Mouse (Mus musculus): ENCODE data around the gene Crocc. TPM values are rescaled to one million over a fixed set of nuclear protein-coding genes. Genes with fewer than 3 reads are reported as not detected.
A peak's percentile ranks its signal among the peaks of the same experiment; 100 is the strongest.

Crocc gene
- total RNA-seq, 2 experiments from 2014 or later: 44.5 to 45.2 TPM

- intact Hi-C loops (cut with DNase I): loop anchor here (2.0 kb wide), 1 partner anchor 67 kb away; no protein-coding TSS in a partner anchor
- DNase-seq (ENCODE audit: extremely low spot score in 1 of 2, low spot score in 2 of 2): peak; percentile 64 to 85
Measured at GRCm38 (mm10) chr4:141031733-141032132, 28.6 kb downstream of the Crocc start.

GRCm38 (mm10) chr4:141030541-141031206 is 29.7 kb downstream of the Crocc start:
- intact Hi-C loops (cut with DNase I): loop anchor here (2.0 kb wide), 1 partner anchor 66 kb away; no protein-coding TSS in a partner anchor
- peak in 1 of 2 experiments; percentile 40 for DNase-seq (ENCODE audit: extremely low spot score in 1 of 2, low spot score in 2 of 2)

- DNase-seq (ENCODE audit: extremely low spot score in 1 of 2, low spot score in 2 of 2): no peak
- intact Hi-C loops (cut with DNase I): no loop called here
Measured at GRCm38 (mm10) chr4:141024992-141025391, 35.4 kb downstream of the Crocc start.

- intact Hi-C loops (cut with DNase I): no loop called here
- DNase-seq (ENCODE audit: extremely low spot score in 1 of 2, low spot score in 2 of 2): no peak
Measured at GRCm38 (mm10) chr4:141024052-141024451, 36.3 kb downstream of the Crocc start.

GRCm38 (mm10) chr4:141021614-141021929 is 38.8 kb downstream of the Crocc start:
- intact Hi-C loops (cut with DNase I): no loop called here
- DNase-seq (ENCODE audit: extremely low spot score in 1 of 2, low spot score in 2 of 2): peak in 1 of 2 experiments; percentile 51

GRCm38 (mm10) chr4:141020811-141021613 is 39.3 kb downstream of the Crocc start:
- intact Hi-C loops (cut with DNase I): no loop called here
- DNase-seq (ENCODE audit: extremely low spot score in 1 of 2, low spot score in 2 of 2): peak in 1 of 2 experiments; percentile 89

GRCm38 (mm10) chr4:141020220-141020619 is 40.1 kb downstream of the Crocc start:
- intact Hi-C loops (cut with DNase I): no loop called here

GRCm38 (mm10) chr4:141017657-141018436 is 42.5 kb downstream of the Crocc start:
- peak in 1 of 2 experiments; percentile 56 for DNase-seq (ENCODE audit: extremely low spot score in 1 of 2, low spot score in 2 of 2)
- intact Hi-C loops (cut with DNase I): no loop called here

More at GRCm38 (mm10) chr4:141020220-141020619, 40.1 kb downstream of the Crocc start:
- no peak for DNase-seq (ENCODE audit: extremely low spot score in 1 of 2, low spot score in 2 of 2)

- intact Hi-C loops (cut with DNase I): no loop called here
- DNase-seq (ENCODE audit: extremely low spot score in 1 of 2, low spot score in 2 of 2): peak in 1 of 2 experiments; percentile 66
Measured at GRCm38 (mm10) chr4:141016311-141016710, 44.0 kb downstream of the Crocc start.

- intact Hi-C loops (cut with DNase I): no loop called here
- DNase-seq (ENCODE audit: extremely low spot score in 1 of 2, low spot score in 2 of 2): peak in 1 of 2 experiments; percentile 29
Measured at GRCm38 (mm10) chr4:141015356-141015755, 45.0 kb downstream of the Crocc start.

- intact Hi-C loops (cut with DNase I): no loop called here
- no peak for DNase-seq (ENCODE audit: extremely low spot score in 1 of 2, low spot score in 2 of 2)
Measured at GRCm38 (mm10) chr4:141014856-141015255, 45.5 kb downstream of the Crocc start.

- intact Hi-C loops (cut with DNase I): no loop called here
- DNase-seq (ENCODE audit: extremely low spot score in 1 of 2, low spot score in 2 of 2): no peak
Measured at GRCm38 (mm10) chr4:141014114-141014513, 46.2 kb downstream of the Crocc start.

GRCm38 (mm10) chr4:141012558-141012957 is 47.8 kb downstream of the Crocc start:
- DNase-seq (ENCODE audit: extremely low spot score in 1 of 2, low spot score in 2 of 2): peak in 1 of 2 experiments; percentile 39
- intact Hi-C loops (cut with DNase I): no loop called here

- DNase-seq (ENCODE audit: extremely low spot score in 1 of 2, low spot score in 2 of 2): peak in 1 of 2 experiments; percentile 40
- intact Hi-C loops (cut with DNase I): no loop called here
Measured at GRCm38 (mm10) chr4:141011556-141012328, 48.6 kb downstream of the Crocc start.

- DNase-seq (ENCODE audit: extremely low spot score in 1 of 2, low spot score in 2 of 2): peak in 1 of 2 experiments; percentile 45
- intact Hi-C loops (cut with DNase I): no loop called here
Measured at GRCm38 (mm10) chr4:141010941-141011429, 49.4 kb downstream of the Crocc start.

- intact Hi-C loops (cut with DNase I): no loop called here
- DNase-seq (ENCODE audit: extremely low spot score in 1 of 2, low spot score in 2 of 2): peak in 1 of 2 experiments; percentile 72
Measured at GRCm38 (mm10) chr4:141010526-141010925, 49.8 kb downstream of the Crocc start.

- intact Hi-C loops (cut with DNase I): no loop called here
- DNase-seq (ENCODE audit: extremely low spot score in 1 of 2, low spot score in 2 of 2): no peak
Measured at GRCm38 (mm10) chr4:141010118-141010517, 50.2 kb downstream of the Crocc start, which contains the start of gene Mfap2. TSS of gene Mfap2 (plus strand) at chr4:141010418.

- intact Hi-C loops (cut with DNase I): no loop called here
- DNase-seq (ENCODE audit: extremely low spot score in 1 of 2, low spot score in 2 of 2): peak in 1 of 2 experiments; percentile 42
Measured at GRCm38 (mm10) chr4:141008028-141008427, 52.3 kb downstream of the Crocc start.
